Mouse (Mus musculus) adrenal gland, adult 2 months (tissue): ENCODE data around the gene Fcho2. TPM values are rescaled to one million over a fixed set of nuclear protein-coding genes. Genes with fewer than 3 reads are reported as not detected.
A peak's percentile ranks its signal among the peaks of the same experiment; 100 is the strongest.

Source experiments
- DNase-seq: peaks from one replicate; pipeline ENCODE4 v3.0.0; 2021
- polyA plus RNA-seq: library from polyadenylated mRNA; depleted of rRNA; stranded (reverse); fragments of >200 nt; gene quantifications from 2 replicates; pipeline ENCODE4 v1.2.3, GENCODE M21; 2012
- total RNA-seq, 2 experiments: library from RNA; stranded (reverse); gene quantifications; 2 replicates each; pipeline ENCODE4 v1.2.3; 2021

Fcho2 gene
- total and polyA plus RNA-seq, 3 experiments = 6.6 to 49.9 (median 45.9) TPM

GRCm38 (mm10) chr13:98710655-98711054 lies 104.6 kb downstream of the Fcho2 start:
- DNase-seq = no peak

- no peak for DNase-seq
Measured at GRCm38 (mm10) chr13:98710236-98710635, 105.0 kb downstream of the Fcho2 start.

GRCm38 (mm10) chr13:98705501-98705900 lies 109.7 kb downstream of the Fcho2 start:
- no peak for DNase-seq

GRCm38 (mm10) chr13:98703786-98704185 lies 111.5 kb downstream of the Fcho2 start:
- no peak for DNase-seq

GRCm38 (mm10) chr13:98702361-98702760 lies 112.9 kb downstream of the Fcho2 start:
- no peak for DNase-seq

GRCm38 (mm10) chr13:98701309-98701675 lies 114.0 kb downstream of the Fcho2 start:
- no peak for DNase-seq

GRCm38 (mm10) chr13:98700661-98701308 lies 114.5 kb downstream of the Fcho2 start:
- DNase-seq = no peak

GRCm38 (mm10) chr13:98699982-98700540 lies 115.2 kb downstream of the Fcho2 start:
- DNase-seq = no peak

- no peak for DNase-seq
Measured at GRCm38 (mm10) chr13:98699051-98699744, 116.1 kb downstream of the Fcho2 start.

GRCm38 (mm10) chr13:98696716-98697115 lies 118.5 kb downstream of the Fcho2 start:
- DNase-seq = no peak

GRCm38 (mm10) chr13:98695546-98695945 lies 119.7 kb downstream of the Fcho2 start:
- DNase-seq = peak; percentile 29

- peak; percentile 33 for DNase-seq
Measured at GRCm38 (mm10) chr13:98694773-98695314, 120.4 kb downstream of the Fcho2 start, which contains the start of gene Tmem171. Tmem171 (minus strand) TSS chr13:98694834.

- no peak for DNase-seq
Measured at GRCm38 (mm10) chr13:98693316-98693715, 121.9 kb downstream of the Fcho2 start.

- DNase-seq = no peak
Measured at GRCm38 (mm10) chr13:98691956-98692515, 123.2 kb downstream of the Fcho2 start.

- no peak for DNase-seq
Measured at GRCm38 (mm10) chr13:98690886-98691285, 124.4 kb downstream of the Fcho2 start.

GRCm38 (mm10) chr13:98689605-98690290 lies 125.5 kb downstream of the Fcho2 start:
- DNase-seq = no peak

GRCm38 (mm10) chr13:98687931-98688330 lies 127.3 kb downstream of the Fcho2 start:
- no peak for DNase-seq

- DNase-seq = no peak
Measured at GRCm38 (mm10) chr13:98684144-98684900, 130.9 kb downstream of the Fcho2 start.

GRCm38 (mm10) chr13:98683412-98683811 lies 131.8 kb downstream of the Fcho2 start:
- no peak for DNase-seq

- no peak for DNase-seq
Measured at GRCm38 (mm10) chr13:98680470-98681060, 134.7 kb downstream of the Fcho2 start.

GRCm38 (mm10) chr13:98679631-98680041 lies 135.6 kb downstream of the Fcho2 start:
- no peak for DNase-seq
